Mouse (Mus musculus) right cerebral cortex, postnatal 10 days (tissue): ENCODE results near the gene Homer2.

ENCODE experiments used
- DNase-seq, 2 experiments: peaks; one replicate each; pipeline ENCODE4 v3.0.0; 2021; ENCODE audit warnings: low spot score in 2 of 2

Gene Homer2

DNA sequence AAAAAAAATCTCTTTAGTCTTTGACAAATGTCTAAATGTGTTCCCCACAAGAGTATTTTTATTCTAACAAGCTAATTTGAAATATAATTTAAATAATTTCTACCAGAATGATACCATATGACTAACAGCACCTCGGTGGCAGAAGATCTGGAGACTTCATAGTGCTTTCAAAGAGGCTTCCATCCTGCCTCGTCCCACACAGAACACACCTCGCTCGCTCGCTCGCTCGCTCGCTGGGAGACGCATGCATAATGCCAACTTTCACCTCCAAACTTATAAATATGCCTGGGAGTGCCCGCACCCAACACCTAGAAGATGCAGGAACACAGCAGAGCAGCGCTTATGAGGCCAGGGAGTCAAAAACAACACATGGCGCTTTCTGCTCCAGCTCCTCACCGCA lies 9.0 kb downstream of the Homer2 start:
- DNase-seq = no peak

GRCm38 (mm10) chr7:81697954-81698353 lies 9.4 kb downstream of the Homer2 start:
- no peak for DNase-seq

DNA sequence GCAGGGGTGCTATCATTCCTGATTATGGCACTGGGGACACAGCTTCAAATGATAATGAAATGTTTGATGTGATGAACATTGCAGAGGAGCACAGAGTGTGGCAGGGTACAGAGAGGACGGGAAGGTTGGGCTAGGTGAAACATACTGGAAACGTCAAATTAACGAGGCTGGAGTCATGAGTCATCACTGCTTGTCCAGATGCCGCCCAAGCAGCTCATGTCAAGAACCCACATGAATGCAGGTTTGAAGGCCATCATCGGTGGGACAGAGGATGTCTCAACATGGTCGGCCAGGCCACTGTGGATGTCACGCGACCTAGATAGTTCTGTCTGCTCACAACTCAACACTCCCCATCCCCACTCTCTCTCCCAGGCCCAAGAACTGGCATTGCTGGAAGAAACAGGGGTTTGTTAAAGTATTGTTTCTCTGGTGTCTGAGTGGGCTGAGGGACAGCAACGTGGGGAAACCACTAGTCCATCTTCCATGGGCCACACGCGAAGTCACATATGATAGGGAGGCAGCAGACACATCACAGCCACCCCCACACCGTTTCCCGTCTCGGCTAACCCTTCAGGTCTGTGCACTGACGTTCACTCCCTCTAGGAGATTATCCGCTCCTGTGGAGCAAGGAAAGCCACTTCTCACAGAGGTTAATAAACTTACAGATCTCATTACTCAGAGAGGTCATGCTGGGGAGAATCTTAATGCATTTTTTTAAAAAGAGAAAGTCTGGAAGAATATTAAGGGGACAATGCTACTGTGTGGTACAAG lies 11.4 kb downstream of the Homer2 start:
- DNase-seq = no peak

- DNase-seq = no peak
These were observed 16.3 kb downstream of the Homer2 start for GRCm38 (mm10) chr7:81691067-81691466.

DNA sequence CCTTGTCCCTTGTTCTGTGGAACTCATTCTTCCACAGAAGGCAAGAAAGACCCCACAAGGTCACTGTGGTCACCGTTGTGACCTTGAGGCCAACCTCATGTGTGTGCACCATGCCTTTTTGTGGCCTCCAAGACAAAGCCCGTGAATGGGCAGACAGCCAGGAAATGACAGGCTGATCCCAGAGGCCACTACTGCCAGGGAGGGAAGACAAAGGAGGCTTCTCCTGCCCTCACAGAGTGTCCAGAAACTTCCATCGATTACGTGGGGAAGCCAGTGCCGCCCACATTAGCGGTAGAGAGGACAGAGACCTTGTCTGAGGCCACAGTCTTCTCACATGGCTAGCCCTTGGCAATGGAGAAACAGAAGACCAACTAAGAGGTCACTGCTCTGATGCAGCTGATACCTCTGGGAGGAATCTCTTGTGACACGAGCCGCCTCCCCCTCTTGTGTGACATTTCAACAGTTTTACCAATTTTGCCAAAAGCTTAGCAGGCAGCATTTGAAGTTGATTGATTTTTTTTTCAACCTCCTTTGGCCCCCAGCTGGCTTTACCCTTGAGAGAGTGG lies 18.1 kb downstream of the Homer2 start:
- DNase-seq = no peak

DNA sequence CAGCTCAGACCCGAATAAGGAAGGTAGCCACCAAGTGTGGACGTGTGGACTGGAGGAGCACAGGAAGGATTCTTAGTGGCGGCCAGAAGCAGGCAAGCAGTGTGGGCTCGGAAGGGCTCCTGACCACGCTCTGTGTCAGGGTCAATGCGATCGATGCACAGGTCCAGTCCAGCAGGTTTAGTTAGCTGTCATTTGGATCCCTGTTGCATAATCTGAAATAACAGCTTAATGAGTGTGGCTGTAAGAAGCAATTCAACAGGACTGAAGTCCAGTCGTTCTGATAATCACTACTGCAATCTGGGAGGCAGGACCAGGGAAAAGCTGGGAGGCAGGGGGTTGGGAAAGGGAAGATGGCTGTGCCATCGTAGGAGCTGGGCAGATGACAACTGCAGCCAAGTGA lies 18.9 kb downstream of the Homer2 start:
- no peak for DNase-seq

GRCm38 (mm10) chr7:81687684-81688316 lies 19.5 kb downstream of the Homer2 start:
- DNase-seq = no peak

- DNase-seq = no peak
These were observed 22.0 kb downstream of the Homer2 start for GRCm38 (mm10) chr7:81685375-81685774.

GRCm38 (mm10) chr7:81683779-81684422 lies 23.4 kb downstream of the Homer2 start:
- DNase-seq = no peak

GRCm38 (mm10) chr7:81681386-81681785 lies 25.9 kb downstream of the Homer2 start:
- DNase-seq = no peak

- no peak for DNase-seq
These were observed 33.8 kb downstream of the Homer2 start for GRCm38 (mm10) chr7:81673359-81674013.

- no peak for DNase-seq
These were observed 34.5 kb downstream of the Homer2 start for GRCm38 (mm10) chr7:81672735-81673291.

DNA sequence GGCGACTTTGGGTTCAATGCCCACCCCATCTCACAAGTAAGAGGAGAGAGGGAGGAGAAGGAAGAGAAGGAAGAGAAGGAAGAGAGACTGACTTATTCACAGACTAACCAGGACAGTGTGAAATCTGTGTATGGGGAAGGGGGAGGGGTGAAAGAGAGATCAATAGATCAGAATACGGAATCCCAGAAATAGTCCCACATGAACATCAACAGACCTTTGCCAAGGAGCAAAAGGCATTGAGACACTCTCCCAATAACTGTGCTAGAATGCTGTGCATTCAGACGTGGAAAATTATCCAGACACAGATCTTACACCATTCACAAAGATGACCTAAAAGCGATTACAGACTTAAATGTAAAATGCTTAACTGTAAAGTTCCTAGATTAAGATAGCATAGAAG lies 40.2 kb downstream of the Homer2 start:
- no peak for DNase-seq

DNA sequence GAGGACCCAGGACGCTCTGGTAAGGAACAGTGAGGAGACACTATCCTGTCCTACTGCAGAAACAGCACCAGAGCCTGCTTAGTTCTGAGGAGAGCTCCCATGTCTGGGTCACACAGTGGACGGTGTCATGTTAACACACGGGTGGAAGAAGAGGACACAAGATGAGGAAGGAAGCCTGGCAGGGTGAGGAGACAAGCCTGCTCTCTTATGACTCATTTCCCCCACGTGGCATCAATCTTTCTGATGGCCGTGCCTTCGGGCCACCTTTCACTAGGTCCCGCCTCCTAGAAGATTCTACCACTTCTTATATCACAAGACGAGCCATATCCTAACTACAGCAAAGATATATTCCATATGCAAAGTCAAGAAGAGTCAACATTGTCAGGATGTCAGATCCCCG lies 40.7 kb downstream of the Homer2 start:
- no peak for DNase-seq

- no peak for DNase-seq
These were observed 44.3 kb downstream of the Homer2 start for GRCm38 (mm10) chr7:81663057-81663456.

- DNase-seq = no peak
These were observed 49.5 kb downstream of the Homer2 start for GRCm38 (mm10) chr7:81657631-81658347.

GRCm38 (mm10) chr7:81657055-81657454 lies 50.3 kb downstream of the Homer2 start:
- no peak for DNase-seq

GRCm38 (mm10) chr7:81656635-81657034 lies 50.7 kb downstream of the Homer2 start:
- DNase-seq = no peak

GRCm38 (mm10) chr7:81654946-81655718 lies 52.2 kb downstream of the Homer2 start:
- DNase-seq = no peak

DNA sequence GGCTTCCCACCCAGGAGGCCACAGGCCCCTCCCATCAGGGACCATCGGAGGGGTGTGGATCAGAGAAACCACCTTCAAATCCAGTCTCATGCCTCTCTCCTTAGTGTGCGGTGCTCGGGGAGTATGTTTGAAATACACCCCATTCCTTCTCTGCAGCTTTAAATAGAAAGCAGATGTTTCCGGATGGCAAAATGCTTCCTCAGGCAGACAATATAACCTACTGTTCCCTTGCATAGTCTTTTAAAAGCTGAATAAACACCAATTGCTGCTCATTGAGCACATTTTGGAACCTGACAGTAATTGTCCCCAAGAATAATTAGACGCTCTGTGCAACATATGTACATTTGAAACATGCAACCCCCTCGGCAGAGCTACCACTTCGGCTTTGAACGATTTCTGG lies 53.3 kb downstream of the Homer2 start:
- no peak for DNase-seq
